Mouse (Mus musculus): ENCODE results near the gene Specc1.
A peak's percentile ranks its signal among the peaks of the same experiment; 100 is the strongest.

The Specc1 gene

DNA sequence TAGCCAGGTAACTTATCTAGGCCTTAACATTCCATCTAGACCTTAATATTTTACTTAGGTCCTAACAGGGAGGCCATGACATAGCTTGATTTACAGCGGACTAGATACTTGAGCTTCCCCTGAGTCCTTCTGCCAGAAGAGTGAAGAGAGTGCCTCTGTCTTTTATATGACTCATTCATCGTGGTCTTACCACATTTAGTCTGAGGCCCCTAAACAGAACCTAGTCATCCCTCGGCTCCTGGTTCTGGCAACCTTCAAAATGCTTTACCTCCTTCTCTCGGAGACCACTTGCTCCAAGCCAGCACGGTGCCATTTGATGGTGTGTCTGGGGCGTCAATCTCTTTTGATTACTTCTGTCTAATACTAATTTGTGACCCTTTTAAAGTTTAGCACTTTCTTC is 133.8 kb downstream of the Specc1 start:
- no peak for DNase-seq (ENCODE audit: low read depth)

- DNase-seq (ENCODE audit: low read depth): no peak
Measured at GRCm38 (mm10) chr11:62103380-62103911, 146.9 kb downstream of the Specc1 start.

- no peak for DNase-seq (ENCODE audit: low read depth)
Measured at GRCm38 (mm10) chr11:62106401-62106871, 149.9 kb downstream of the Specc1 start.

- DNase-seq (ENCODE audit: low read depth): no peak
Measured at GRCm38 (mm10) chr11:62107272-62107836, 150.8 kb downstream of the Specc1 start.

DNA sequence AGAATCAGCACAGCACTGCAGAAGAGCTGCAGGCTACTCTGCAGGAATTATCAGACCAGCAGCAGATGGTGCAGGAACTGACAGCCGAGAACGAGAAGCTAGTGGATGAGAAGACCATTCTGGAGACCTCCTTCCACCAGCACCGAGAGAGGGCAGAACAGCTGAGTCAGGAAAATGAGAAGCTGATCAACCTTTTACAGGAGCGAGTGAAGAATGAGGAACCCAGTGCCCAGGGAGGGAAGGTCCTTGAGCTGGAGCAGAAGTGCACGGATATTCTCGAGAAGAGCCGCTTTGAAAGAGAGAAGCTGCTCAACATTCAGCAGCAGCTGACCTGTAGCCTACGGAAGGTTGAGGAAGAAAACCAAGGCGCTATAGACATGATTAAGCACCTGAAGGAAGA is 162.0 kb downstream of the Specc1 start:
- no peak for DNase-seq (ENCODE audit: low read depth)

DNA sequence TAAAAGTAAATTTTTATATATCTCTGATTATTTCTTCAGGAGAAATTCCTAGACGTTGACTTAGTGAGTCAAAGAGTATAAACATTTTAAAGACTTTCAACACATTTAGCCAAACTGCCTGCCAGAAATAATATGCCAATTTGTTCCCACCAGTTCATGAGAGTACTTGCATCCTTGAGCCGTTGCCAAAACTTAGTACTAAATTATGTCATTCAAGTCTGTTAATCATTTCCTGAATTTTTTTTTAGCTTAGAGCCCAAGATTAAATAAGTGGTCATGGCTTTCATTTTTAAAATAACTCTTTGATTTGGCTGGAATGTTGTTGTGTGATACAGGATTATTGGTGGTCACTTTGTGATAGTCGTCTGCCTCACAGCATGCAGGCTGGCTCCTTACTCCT is 163.3 kb downstream of the Specc1 start:
- DNase-seq (ENCODE audit: low read depth): no peak

DNA sequence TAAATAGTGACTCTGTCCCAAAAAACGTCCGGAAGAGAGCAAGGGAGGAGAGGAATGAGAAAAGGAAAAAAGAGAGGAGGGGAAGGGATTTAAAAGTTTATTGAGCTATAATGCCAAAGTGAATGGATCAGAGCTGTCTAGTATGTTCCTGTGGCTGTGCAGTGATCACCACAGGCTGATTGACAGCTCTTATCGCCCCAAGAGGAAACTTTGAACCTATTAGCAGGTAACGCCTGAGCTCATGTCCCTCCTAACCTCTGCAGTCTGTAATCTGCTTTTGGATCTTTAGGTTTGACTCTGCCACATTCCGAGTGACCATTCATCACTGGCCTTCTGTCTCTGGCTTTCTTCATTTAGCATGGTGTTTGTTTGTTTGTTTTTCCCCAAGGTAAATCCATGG is 164.8 kb downstream of the Specc1 start:
- DNase-seq (ENCODE audit: low read depth): no peak

- peak; percentile 79 for DNase-seq (ENCODE audit: low read depth)
Measured at GRCm38 (mm10) chr11:62127692-62128091, 171.1 kb downstream of the Specc1 start.

DNA sequence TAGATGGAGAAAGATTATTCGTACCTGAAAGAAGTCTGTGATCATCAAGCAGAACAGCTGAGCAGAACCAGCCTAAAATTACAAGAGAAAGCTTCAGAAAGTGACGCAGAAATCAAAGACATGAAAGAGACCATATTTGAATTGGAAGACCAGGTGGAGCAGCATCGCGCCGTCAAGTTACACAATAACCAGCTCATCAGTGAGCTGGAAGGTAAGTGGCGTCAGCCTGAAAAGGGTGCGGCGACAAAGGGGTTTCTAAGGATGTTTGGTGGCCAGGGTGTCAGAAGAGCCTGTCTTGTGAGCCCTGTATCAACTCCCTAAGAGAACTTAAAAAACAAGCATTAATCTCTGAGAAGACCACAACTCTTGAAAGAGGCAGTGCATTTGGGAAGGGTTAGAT is 171.6 kb downstream of the Specc1 start:
- DNase-seq (ENCODE audit: low read depth): no peak

- no peak for DNase-seq (ENCODE audit: low read depth)
Measured at GRCm38 (mm10) chr11:62130191-62130590, 173.6 kb downstream of the Specc1 start.

GRCm38 (mm10) chr11:62130685-62131295 is 174.2 kb downstream of the Specc1 start:
- no peak for DNase-seq (ENCODE audit: low read depth)

DNA sequence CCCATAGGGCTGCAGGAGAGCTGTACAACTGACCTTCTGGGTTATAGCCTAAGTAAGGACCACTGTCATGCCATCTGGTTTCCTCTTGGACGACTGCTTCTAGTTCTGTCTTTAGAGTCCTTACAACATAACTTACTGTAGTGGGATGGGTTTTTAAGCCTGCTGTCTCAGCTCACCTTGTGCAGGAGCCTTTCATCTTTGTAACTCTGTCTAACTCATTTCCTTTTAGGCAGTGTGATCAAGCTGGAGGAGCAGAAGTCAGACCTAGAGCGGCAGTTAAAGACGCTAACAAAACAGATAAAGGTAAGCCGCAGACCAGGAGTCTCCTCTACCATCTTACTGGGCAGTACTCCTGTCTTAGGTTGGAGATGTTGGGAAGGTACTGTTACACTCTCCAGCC is 175.0 kb downstream of the Specc1 start:
- DNase-seq (ENCODE audit: low read depth): no peak

GRCm38 (mm10) chr11:62134191-62134590 is 177.6 kb downstream of the Specc1 start:
- no peak for DNase-seq (ENCODE audit: low read depth)

DNA sequence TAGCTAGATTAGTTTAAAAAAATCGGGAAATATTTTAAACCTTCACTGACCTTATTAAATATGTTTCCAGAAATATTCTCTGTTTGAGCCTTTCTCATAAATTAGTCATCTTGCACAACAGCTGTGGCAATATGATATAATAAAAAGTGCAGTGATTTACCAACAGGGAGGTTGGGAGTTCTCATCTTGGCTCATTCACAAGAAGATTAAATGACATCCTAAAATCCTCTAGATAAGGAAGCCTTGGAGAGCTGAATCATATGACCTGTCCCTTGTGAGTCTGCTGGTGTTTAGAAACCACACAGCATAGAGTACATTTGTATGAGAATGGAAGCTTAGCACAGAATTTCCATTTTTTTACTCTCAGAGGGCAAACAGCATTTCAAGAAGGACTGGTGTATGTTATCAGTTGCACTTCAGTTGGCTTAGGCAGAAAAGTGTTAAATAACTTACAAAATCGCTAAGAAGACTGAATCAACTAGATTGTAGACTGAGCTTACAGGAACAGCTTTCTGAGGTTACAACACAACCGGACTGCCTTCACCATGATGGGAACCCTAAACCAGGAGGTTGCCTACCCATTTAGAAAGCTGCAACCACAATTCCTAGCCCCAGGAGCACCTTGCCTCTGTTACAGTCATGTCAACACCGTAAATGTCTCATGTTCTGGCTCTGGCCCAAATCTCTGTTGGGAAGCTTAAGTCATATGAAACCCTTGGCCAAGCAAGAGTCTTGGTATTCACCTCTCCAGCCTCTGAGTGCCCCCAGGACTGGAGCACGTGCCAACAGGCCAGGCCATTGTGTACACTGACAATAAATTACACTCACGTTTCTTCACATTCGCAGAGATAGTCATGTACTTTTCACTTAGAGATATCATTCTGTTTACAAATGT is 188.9 kb downstream of the Specc1 start:
- no peak for DNase-seq (ENCODE audit: low read depth)

- no peak for DNase-seq (ENCODE audit: low read depth)
Measured at GRCm38 (mm10) chr11:62146661-62147060, 190.1 kb downstream of the Specc1 start.

- DNase-seq (ENCODE audit: low read depth): no peak
Measured at GRCm38 (mm10) chr11:62148026-62148425, 191.5 kb downstream of the Specc1 start.

DNA sequence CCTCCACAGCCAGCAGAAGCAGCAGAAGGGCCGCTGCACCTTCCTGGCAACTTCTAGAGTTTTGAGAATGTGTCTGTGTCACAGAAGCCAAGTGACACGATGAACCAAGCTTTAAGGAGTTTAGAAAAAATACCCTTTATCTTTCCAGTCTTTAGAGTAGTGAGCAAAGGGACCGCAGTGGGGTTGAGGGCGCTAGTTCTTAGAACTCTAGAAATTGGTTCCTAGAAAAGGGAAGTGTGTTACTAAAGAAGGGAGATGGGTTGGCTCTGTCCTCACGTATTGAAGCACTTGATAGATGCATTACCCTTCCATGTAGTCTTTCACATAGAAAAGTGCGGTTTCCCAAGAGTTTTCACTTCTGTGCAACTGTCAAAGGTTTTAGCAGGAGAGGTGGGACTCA is 191.9 kb downstream of the Specc1 start:
- DNase-seq (ENCODE audit: low read depth): peak; percentile 25

DNA sequence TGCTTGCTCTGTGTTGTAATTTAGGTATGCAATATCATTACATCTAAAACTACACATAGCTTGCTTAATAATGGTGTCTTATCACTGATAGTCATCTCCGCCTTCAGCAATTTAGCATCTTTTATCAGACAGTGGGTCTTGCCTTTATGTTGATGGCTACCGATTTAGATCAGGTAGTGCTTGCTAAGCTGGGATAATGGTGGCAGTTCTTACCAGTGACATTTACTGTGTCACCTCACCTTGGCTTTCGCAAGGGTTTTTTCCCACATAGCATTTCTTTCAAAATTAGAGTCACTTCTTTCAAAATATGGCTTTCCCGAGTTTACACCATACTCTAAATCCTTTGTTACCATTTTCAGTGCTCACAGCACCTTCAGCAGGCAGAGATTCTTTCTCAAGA is 196.5 kb downstream of the Specc1 start:
- no peak for DNase-seq (ENCODE audit: low read depth)

GRCm38 (mm10) chr11:62159803-62160202 is 203.2 kb downstream of the Specc1 start:
- DNase-seq (ENCODE audit: low read depth): no peak

- no peak for DNase-seq (ENCODE audit: low read depth)
Measured at GRCm38 (mm10) chr11:62161450-62161849, 204.9 kb downstream of the Specc1 start.

- no peak for DNase-seq (ENCODE audit: low read depth)
Measured at GRCm38 (mm10) chr11:62164357-62164756, 207.8 kb downstream of the Specc1 start.

- DNase-seq (ENCODE audit: low read depth): no peak
Measured at GRCm38 (mm10) chr11:62166503-62166902, 209.9 kb downstream of the Specc1 start.

GRCm38 (mm10) chr11:62168146-62168545 is 211.6 kb downstream of the Specc1 start:
- no peak for DNase-seq (ENCODE audit: low read depth)
